Mouse (Mus musculus) kidney, adult 2 months (tissue): Measurements from ENCODE around the gene Stac2. TPM values are rescaled to one million over a fixed set of nuclear protein-coding genes. Genes with fewer than 3 reads are reported as not detected.

Source experiments
- DNase-seq: peaks from one replicate; pipeline ENCODE4 v3.0.0; 2021
- H3K27ac ChIP-seq: fragments of 200-500 bp; 2 replicates; pipeline ENCODE4 v1.5.1; 2012; ENCODE audit warnings: low read depth, low read length, control low read depth, inconsistent platforms; ENCODE audit not compliant: insufficient read depth
- H3K27me3 ChIP-seq: fragments of 200-500 bp; replicated peaks from 2 replicates; pipeline ENCODE4 v1.6.1; 2012; ENCODE audit warnings: mild to moderate bottlenecking, moderate library complexity, low read length, inconsistent platforms; ENCODE audit not compliant: control insufficient read depth, insufficient read depth
- H3K36me3 ChIP-seq: fragments of 200-500 bp; 2 replicates; pipeline ENCODE4 v1.6.1; 2012; ENCODE audit warnings: mild to moderate bottlenecking, moderate library complexity, low read length, inconsistent platforms; ENCODE audit not compliant: control insufficient read depth, insufficient read depth
- H3K4me1 ChIP-seq: fragments of 200-500 bp; 2 replicates; pipeline ENCODE4 v1.6.1; 2011; ENCODE audit warnings: low read length; ENCODE audit not compliant: control insufficient read depth, insufficient read depth
- H3K4me3 ChIP-seq: fragments of 200-500 bp; 2 replicates; pipeline ENCODE4 v1.5.1; 2011; ENCODE audit warnings: mild to moderate bottlenecking, low read depth, low read length, control low read depth; ENCODE audit not compliant: insufficient read depth
- CTCF ChIP-seq: fragments of 200-500 bp; conservative IDR thresholded peaks from 2 replicates; pipeline ENCODE4 v1.5.1; 2011; ENCODE audit warnings: low read depth, mild to moderate bottlenecking, control low read depth, low read length, moderate library complexity, mixed read lengths; ENCODE audit not compliant: insufficient read depth, insufficient read length
- POLR2A ChIP-seq: fragments of 200-500 bp; IDR thresholded peaks from one replicate; pipeline ENCODE4 v1.6.1; 2011; ENCODE audit warnings: low read depth, low read length, control low read depth
- WGBS: fragments of 180-500 bp; shearing (Covaris S2); methylation state at CpG from one replicate; pipeline ENCODE4 v1.1.7; 2018; 5-methylcytosine and 5-hydroxymethylcytosine counted together
- polyA plus RNA-seq: library from polyadenylated mRNA; depleted of rRNA; stranded (reverse); fragments of >200 nt; gene quantifications from 2 replicates; pipeline ENCODE4 v1.2.3, GENCODE M21; 2012

Gene Stac2
- polyA plus RNA-seq, 1 experiment, result 0.42 TPM

GRCm38 (mm10) chr11:98030701-98031442, 22.4 kb downstream of the Stac2 start:
- no peak overlapping the region for H3K4me3 ChIP-seq
- DNase-seq, result no peak
- no peaks in the 10 kb centered on the region for H3K27me3 ChIP-seq
- no peak overlapping the region for H3K27ac ChIP-seq
- H3K4me1 ChIP-seq, result peaks cover 4% of the 10 kb centered on the region; the same call in 1 of the 2 replicates
- TF ChIP-seq POLR2A (no peak), CTCF (no peak)
- 56% methylated on average over 5 of the region's 5 CpGs for WGBS
- peaks cover 6% of the 10 kb centered on the region; the same call in 1 of the 2 replicates for H3K36me3 ChIP-seq

- TF ChIP-seq POLR2A (no peak), CTCF (no peak)
- DNase-seq, result no peak
- Histone ChIP-seq H3K27ac (no peak overlapping the region), H3K36me3 (peaks cover 6% of the 10 kb centered on the region; the same call in 1 of the 2 replicates), H3K27me3 (no peaks in the 10 kb centered on the region), H3K4me3 (peak overlapping the region; percentile 98), H3K4me1 (peaks cover 4% of the 10 kb centered on the region; the same call in 1 of the 2 replicates)
- 9% methylated on average over 7 of the region's 7 CpGs for WGBS
Measured at GRCm38 (mm10) chr11:98027785-98028184, 25.5 kb downstream of the Stac2 start.

- no peak for DNase-seq
- WGBS, result under 1% methylated on average over 18 of the region's 18 CpGs
Measured at GRCm38 (mm10) chr11:98027297-98027688, 26.0 kb downstream of the Stac2 start.

GRCm38 (mm10) chr11:98026570-98027296, 26.5 kb downstream of the Stac2 start, which contains the start of gene Rpl19:
TSS of gene Rpl19 (plus strand) at chr11:98026710.
- Histone ChIP-seq H3K4me3 (peak within 1 kb of the TSS; percentile 98), H3K27ac (peak within 1 kb of the TSS; percentile 92), H3K4me1 (peaks cover 4% of the 10 kb centered on the region; the same call in 1 of the 2 replicates), H3K27me3 (no peaks in the 10 kb centered on the region), H3K36me3 (peaks cover 6% of the 10 kb centered on the region; the same call in 1 of the 2 replicates)
- peak; percentile 97 for TF ChIP-seq POLR2A
- no peak for TF ChIP-seq CTCF
- WGBS, result under 1% methylated on average over 65 of the region's 69 CpGs
- DNase-seq, result peak; percentile 95

More at GRCm38 (mm10) chr11:98027297-98027688, 26.0 kb downstream of the Stac2 start:
- peaks cover 4% of the 10 kb centered on the region; the same call in 1 of the 2 replicates for H3K4me1 ChIP-seq
- H3K36me3 ChIP-seq, result peaks cover 6% of the 10 kb centered on the region; the same call in 1 of the 2 replicates
- H3K4me3 ChIP-seq, result peak overlapping the region; percentile 98
- peak overlapping the region; percentile 92 for H3K27ac ChIP-seq
- no peak for TF ChIP-seq CTCF
- no peak for TF ChIP-seq POLR2A
- no peaks in the 10 kb centered on the region for H3K27me3 ChIP-seq

GRCm38 (mm10) chr11:98026248-98026569, 27.1 kb downstream of the Stac2 start:
- 5% methylated on average over 15 of the region's 15 CpGs for WGBS
- DNase-seq, result no peak
- H3K4me1 ChIP-seq, result peaks cover 8% of the 10 kb centered on the region
- peak overlapping the region; percentile 98 for H3K4me3 ChIP-seq
- H3K27me3 ChIP-seq, result no peaks in the 10 kb centered on the region
- peaks cover 6% of the 10 kb centered on the region; the same call in 1 of the 2 replicates for H3K36me3 ChIP-seq
- TF ChIP-seq POLR2A (no peak), CTCF (no peak)
- peak overlapping the region; percentile 92 for H3K27ac ChIP-seq

- no peak for TF ChIP-seq CTCF
- no peak for TF ChIP-seq POLR2A
- H3K27me3 ChIP-seq, result no peaks in the 10 kb centered on the region
- WGBS, result 96% methylated on average over 3 of the region's 3 CpGs
- peaks cover 8% of the 10 kb centered on the region for H3K4me1 ChIP-seq
- DNase-seq, result no peak
- H3K4me3 ChIP-seq, result no peak overlapping the region
- no peak overlapping the region for H3K27ac ChIP-seq
- peaks cover 3% of the 10 kb centered on the region; the same call in 1 of the 2 replicates for H3K36me3 ChIP-seq
Measured at GRCm38 (mm10) chr11:98024516-98024915, 28.7 kb downstream of the Stac2 start.
